Mouse (Mus musculus): Measurements from ENCODE around the gene Armc3. TPM values are rescaled to one million over a fixed set of nuclear protein-coding genes. Genes with fewer than 3 reads are reported as not detected.

Armc3 gene
- 0.32 and 0.46 TPM in 2 replicates for polyA plus RNA-seq (2015; fragmentation: Nextera tagmentation; extraction: Ambion mirVana)

DNA sequence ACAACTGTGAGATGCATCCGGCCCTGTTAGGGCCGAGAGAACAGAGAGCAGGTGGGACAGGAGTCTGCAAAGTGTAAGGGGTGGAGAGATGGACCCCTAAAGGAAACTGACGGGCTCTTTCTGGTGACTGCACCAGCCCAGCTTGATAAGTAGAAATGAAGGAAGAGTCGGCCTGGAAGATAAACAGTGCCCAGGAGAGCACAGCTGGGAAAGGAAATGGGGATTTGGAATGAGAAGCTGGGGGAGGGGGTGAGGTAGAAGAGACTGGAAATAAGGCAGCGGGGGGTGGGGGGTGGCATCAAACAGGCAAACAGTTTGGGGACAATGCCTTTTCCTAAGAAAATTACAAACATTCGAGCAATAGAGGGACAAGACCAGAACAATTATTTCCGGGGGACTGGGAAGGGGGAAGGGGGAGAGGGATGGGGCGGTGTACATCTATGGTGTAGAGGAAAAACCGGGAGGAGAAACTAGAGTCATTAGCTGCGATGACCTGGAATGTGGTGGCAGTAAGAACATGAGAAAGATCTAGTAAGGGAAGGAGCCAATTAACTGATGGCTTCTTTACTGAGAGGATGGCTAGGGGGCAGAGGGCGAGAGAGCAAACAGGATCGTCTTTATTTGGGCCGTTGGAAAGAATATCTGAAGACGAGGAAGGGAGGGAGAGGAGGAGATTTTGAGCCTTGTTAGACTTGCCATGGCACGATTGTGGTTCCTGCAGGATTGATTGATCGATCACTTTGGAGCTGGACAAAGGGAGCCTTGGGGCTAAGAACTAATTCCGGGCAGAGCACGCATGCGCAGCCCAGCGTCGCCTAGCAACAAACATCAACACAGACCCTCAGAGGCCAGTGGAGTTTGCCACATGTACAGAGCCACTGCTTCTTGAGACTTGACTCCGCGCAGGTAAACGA, at the start of gene Armc3:
TSS of gene Armc3 (plus strand) at position 851 of the 914 bp plus-strand sequence.

Other genes starting within 250 kb of the Armc3 start
- gene Pip4k2a, start 201.2 kb upstream of the Armc3 start, polyA plus RNA-seq (2015; fragmentation: Nextera tagmentation; extraction: Ambion mirVana): 6.4 and 9.5 TPM in 2 replicates
- 0.28 and 0.54 TPM in 2 replicates for gene 4930426L09Rik, start 201.0 kb upstream of the Armc3 start, polyA plus RNA-seq (2015; fragmentation: Nextera tagmentation; extraction: Ambion mirVana)
- 41.1 and 49.8 TPM in 2 replicates for gene Msrb2, start 172.1 kb downstream of the Armc3 start, polyA plus RNA-seq (2015; fragmentation: Nextera tagmentation; extraction: Ambion mirVana)
- gene Ptf1a, start 246.4 kb downstream of the Armc3 start, polyA plus RNA-seq (2015; fragmentation: Nextera tagmentation; extraction: Ambion mirVana): not detected in 2 replicates